In the genomic region with DNA sequence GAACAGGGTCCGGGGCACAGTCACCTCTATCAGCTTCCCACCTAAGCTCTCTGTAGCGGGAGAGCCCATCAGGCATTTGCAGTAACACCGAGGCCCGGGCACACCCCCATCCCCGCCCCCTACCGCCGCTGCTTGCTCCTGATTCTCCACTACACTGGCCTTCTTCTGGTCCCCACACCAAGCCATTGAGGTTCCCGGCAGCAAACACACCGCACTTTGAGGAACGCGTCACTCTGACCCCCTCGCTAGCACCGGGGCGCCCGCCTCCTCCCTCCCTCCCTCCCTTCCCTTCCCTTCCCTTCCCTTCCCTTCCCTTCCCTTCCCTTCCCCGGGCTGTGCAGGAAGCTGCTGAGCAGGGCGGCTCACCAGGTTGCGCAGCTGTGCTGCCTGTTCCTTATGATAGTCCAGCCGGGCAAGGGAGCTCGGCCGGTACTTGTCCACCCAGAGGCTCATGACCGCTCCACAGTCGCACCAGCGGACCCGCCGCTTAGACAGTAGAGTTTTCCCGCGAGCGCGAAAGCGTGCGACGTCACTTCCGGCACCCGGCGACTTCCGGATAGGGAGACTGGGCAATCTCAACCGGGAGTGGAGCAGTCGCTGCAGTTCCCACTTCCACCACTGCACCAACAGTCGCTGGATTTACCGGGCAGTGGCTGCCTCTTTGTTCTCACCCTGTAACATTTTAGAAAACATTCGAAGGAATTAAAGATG, we compare ENCODE assay signal across 8 mouse cellular contexts. TPM values are rescaled to one million over a fixed set of nuclear protein-coding genes. Genes with fewer than 3 reads are reported as not detected.
DNase-seq lines count a peak whose midpoint lies in the region; ATAC-seq and TF ChIP-seq lines count a peak whose summit lies in the region.

A gene (minus strand): TSS at position 543 of the 711 bp plus-strand sequence.

- H3K79me2 ChIP-seq in MEL (ENCODE audit: control insufficient read depth, insufficient read depth, low read length, poor library complexity): peaks cover 8% of the 10 kb centered on the region

- no peaks in the 10 kb centered on the region for H3K27me3 ChIP-seq in MEL (ENCODE audit: control insufficient read depth in 1 of 2, insufficient read depth in 2 of 2, low read length in 2 of 2)
- H3K27me3 ChIP-seq in cerebellum, adult 2 months (ENCODE audit: control insufficient read depth, insufficient read depth, low read length): no peaks in the 10 kb centered on the region
- H3K27me3 ChIP-seq in forebrain, postnatal 0 days (ENCODE audit: insufficient read depth, low read length): no peaks in the 10 kb centered on the region
- no peaks in the 10 kb centered on the region for H3K27me3 ChIP-seq in lung, embryonic 15.5 days

- peak within 1 kb of the TSS; percentile 35 to 81 for H3K4me3 ChIP-seq in MEL (ENCODE audit: control insufficient read depth in 1 of 2, insufficient read depth in 1 of 2, low read depth in 2 of 2, low read length in 2 of 2)
- peak within 1 kb of the TSS; percentile 92 for H3K4me3 ChIP-seq in cerebellum, adult 2 months (replicated peaks; ENCODE audit: insufficient read depth, low read depth, low read length)
- peak within 1 kb of the TSS; percentile 75 for H3K4me3 ChIP-seq in forebrain, postnatal 0 days (ENCODE audit: low read depth, low read length)
- H3K4me3 ChIP-seq in lung, embryonic 15.5 days: peak within 1 kb of the TSS; percentile 73

- H3K9ac ChIP-seq in MEL (ENCODE audit: control insufficient read depth, low read depth, low read length, poor library complexity, severe bottlenecking): peak within 1 kb of the TSS; percentile 89
- peak within 1 kb of the TSS; percentile 62 for H3K9ac ChIP-seq in forebrain, postnatal 0 days
- peak within 1 kb of the TSS; percentile 62 for H3K9ac ChIP-seq in lung, embryonic 15.5 days

- peaks cover 6 to 17% of the 10 kb centered on the region in 2 experiments; a peak in 3 of 4 replicates for H3K36me3 ChIP-seq in MEL (ENCODE audit: control insufficient read depth in 1 of 2, insufficient read depth in 2 of 2, low read length in 2 of 2)
- peaks cover 28% of the 10 kb centered on the region for H3K36me3 ChIP-seq in forebrain, postnatal 0 days (ENCODE audit: insufficient read depth)
- peaks cover 32% of the 10 kb centered on the region for H3K36me3 ChIP-seq in lung, embryonic 15.5 days

- peak; percentile 14 for TF ChIP-seq RAD21 in MEL (IDR thresholded peaks at IDR 0.05; ENCODE audit: low read depth, low read length)

- no peaks in the 10 kb centered on the region; a peak in 1 of 4 replicates for H3K4me1 ChIP-seq in MEL (ENCODE audit: control insufficient read depth in 1 of 2, insufficient read depth in 2 of 2, low read length in 2 of 2)
- no peaks in the 10 kb centered on the region for H3K4me1 ChIP-seq in cerebellum, adult 2 months (ENCODE audit: control insufficient read depth, insufficient read depth, low read length)
- no peaks in the 10 kb centered on the region for H3K4me1 ChIP-seq in forebrain, postnatal 0 days (ENCODE audit: insufficient read depth)
- peaks cover 8% of the 10 kb centered on the region for H3K4me1 ChIP-seq in lung, embryonic 15.5 days

- peak; percentile 72 to 92; a peak in 3 of 4 replicates for TF ChIP-seq POLR2A in MEL (IDR thresholded peaks at IDR 0.05; ENCODE audit: control insufficient read depth in 1 of 2, insufficient read depth in 1 of 2, low read depth in 1 of 2, low read length in 2 of 2, poor library complexity in 1 of 2)
- TF ChIP-seq POLR2A in cerebellum, adult 2 months (IDR thresholded peaks at IDR 0.05; ENCODE audit: borderline replicate concordance, insufficient read depth, low read length): peak; percentile 35; the same call in 1 of the 2 replicates

- under 1% methylated on average over 41 of the region's 42 CpGs for WGBS in cerebellum, adult 2 months
- WGBS in forebrain, postnatal 0 days: 3% methylated on average over 41 of the region's 42 CpGs
- under 1% methylated on average over 39 of the region's 42 CpGs for WGBS in lung, embryonic 15.5 days

- ATAC-seq in forebrain, postnatal 0 days: peak; percentile 99
- peak; percentile 98 for ATAC-seq in lung, embryonic 15.5 days (ENCODE audit: borderline replicate concordance, extremely low read depth, low FRiP score, low TSS enrichment)

- peak within 1 kb of the TSS; percentile 60 for H3K4me2 ChIP-seq in forebrain, postnatal 0 days (ENCODE audit: low read depth)
- peak within 1 kb of the TSS; percentile 49 for H3K4me2 ChIP-seq in lung, embryonic 15.5 days

- peak within 1 kb of the TSS; percentile 78 for H3K27ac ChIP-seq in MEL (ENCODE audit: control insufficient read depth, low read depth, low read length)
- H3K27ac ChIP-seq in cerebellum, adult 2 months (ENCODE audit: insufficient read depth, low read length): no peak within 1 kb of the TSS
- peak within 1 kb of the TSS; percentile 76 for H3K27ac ChIP-seq in forebrain, postnatal 0 days (ENCODE audit: low read depth, low read length)
- peak within 1 kb of the TSS; percentile 92 for H3K27ac ChIP-seq in lung, embryonic 15.5 days

- no peaks in the 10 kb centered on the region for H3K9me3 ChIP-seq in MEL (replicated peaks; ENCODE audit: insufficient read depth, low read length)
- no peaks in the 10 kb centered on the region for H3K9me3 ChIP-seq in forebrain, postnatal 0 days (ENCODE audit: low read length)
- H3K9me3 ChIP-seq in lung, embryonic 15.5 days: no peaks in the 10 kb centered on the region

- TF ChIP-seq CTCF in MEL (IDR thresholded peaks at IDR 0.05 in 2 of 3, conservative IDR thresholded peaks at IDR 0.05 in 1 of 3; ENCODE audit: control insufficient read depth in 1 of 3, insufficient read depth in 1 of 3, low read depth in 2 of 3, low read length in 3 of 3, poor library complexity in 1 of 3, severe bottlenecking in 1 of 3): peak; percentile 57 to 87 (median 70)
- peak; percentile 70 for TF ChIP-seq CTCF in cerebellum, adult 2 months (IDR thresholded peaks at IDR 0.05; ENCODE audit: borderline replicate concordance, insufficient read depth, low read depth, low read length)
- TF ChIP-seq CTCF in forebrain, postnatal 0 days (IDR thresholded peaks at IDR 0.05; ENCODE audit: low read depth): peak; percentile 90

- no peak for TF ChIP-seq EP300 in MEL (IDR thresholded peaks at IDR 0.05; ENCODE audit: low read depth in 1 of 2, low read length in 2 of 2)

- peak; percentile 99 for DNase-seq in MEL (ENCODE audit: low read depth, low spot score)
- DNase-seq in cerebellum, adult 2 months: peak; percentile 92 to 95
- peak; percentile 97 for DNase-seq in forebrain, postnatal 0 days
- DNase-seq in heart, postnatal 4 days: peak; percentile 98
- DNase-seq in layer of hippocampus, adult 8-10 months (ENCODE audit: low spot score in 2 of 2): peak; percentile 89 to 94
- peak; percentile 88 for DNase-seq in ovary, adult 18-20 months (ENCODE audit: low spot score)
- DNase-seq in thymus, postnatal 0 days (ENCODE audit: low spot score): peak; percentile 93

TF ChIP-seq in MEL, 35 proteins besides CTCF, POLR2A, EP300 and RAD21 (continues in another document):
- TF ChIP-seq MAX (IDR thresholded peaks at IDR 0.05; ENCODE audit: low read length) (peak; percentile 81), ELF1 (IDR thresholded peaks at IDR 0.05; ENCODE audit: low read depth, low read length) (peak; percentile 93), USF2 (IDR thresholded peaks at IDR 0.05; ENCODE audit: borderline replicate concordance in 1 of 2, insufficient read depth in 1 of 2, low read depth in 1 of 2, low read length in 2 of 2) (no peak), MAFK (IDR thresholded peaks at IDR 0.05; ENCODE audit: borderline replicate concordance, low read depth, low read length) (no peak), CHD2 (IDR thresholded peaks at IDR 0.05; ENCODE audit: low read length) (no peak), GATA1 (IDR thresholded peaks at IDR 0.05; ENCODE audit: low read depth, low read length) (peak; percentile 6; the same call in 1 of the 2 replicates), MEF2A (IDR thresholded peaks at IDR 0.05; ENCODE audit: extremely low read depth, insufficient replicate concordance, low read depth, low read length, poor library complexity, severe bottlenecking) (no peak), CHD1 (IDR thresholded peaks at IDR 0.05; ENCODE audit: low read depth, low read length) (no peak), ZC3H11A (IDR thresholded peaks at IDR 0.05; ENCODE audit: low read depth, low read length) (no peak), ZKSCAN1 (IDR thresholded peaks at IDR 0.05; ENCODE audit: low read depth, low read length) (no peak), SMC3 (IDR thresholded peaks at IDR 0.05; ENCODE audit: low read depth, low read length) (no peak), JUND (IDR thresholded peaks at IDR 0.05; ENCODE audit: low read depth, low read length) (no peak), TCF12 (IDR thresholded peaks at IDR 0.05; ENCODE audit: low read depth, low read length) (no peak), HCFC1 (IDR thresholded peaks at IDR 0.05; ENCODE audit: low read depth, low read length) (peak; percentile 82), MXI1 (IDR thresholded peaks at IDR 0.05; ENCODE audit: low read depth, low read length) (peak; percentile 50), TBP (IDR thresholded peaks at IDR 0.05; ENCODE audit: low read depth, low read length) (peak; percentile 62), MYB (IDR thresholded peaks at IDR 0.05; ENCODE audit: low read depth, low read length) (no peak), ETS1 (IDR thresholded peaks at IDR 0.05; ENCODE audit: low read depth, low read length) (0 out of 2 replicates have a peak, but pooled peaks have one; percentile 9), E2F4 (IDR thresholded peaks at IDR 0.05; ENCODE audit: borderline replicate concordance, low read depth, low read length) (peak; percentile 100), KAT2A (conservative IDR thresholded peaks at IDR 0.05; ENCODE audit: low read depth, low read length) (no peak), MYC (IDR thresholded peaks at IDR 0.05; ENCODE audit: low read depth, low read length) (no peak), POLR2AphosphoS2 (IDR thresholded peaks at IDR 0.05; ENCODE audit: low read length) (peak; percentile 81; the same call in 1 of the 2 replicates), NRF1 (IDR thresholded peaks at IDR 0.05; ENCODE audit: insufficient read depth, low read depth, low read length, poor library complexity, severe bottlenecking) (no peak)

RNA-seq across cellular contexts. Expression of the gene that starts here (rescaled TPM):
- 112 and 118 TPM in 2 replicates for total RNA-seq in MEL (2012; rRNA removed)
- polyA plus RNA-seq in MEL (2012; ENCODE audit: insufficient read depth in 1 of 2, insufficient read length in 2 of 2, low read depth in 1 of 2, low replicate concordance in 2 of 2, missing spikeins in 1 of 2): 100 to 1,000 TPM; 105 to 211 TPM
- polyA plus RNA-seq in cerebellum, adult 2 months (2012; rRNA removed): 12.7 and 13.2 TPM in 2 replicates
- total RNA-seq in forebrain, postnatal 0 days (2014; rRNA removed): 40.8 and 45.3 TPM in 2 replicates
- polyA plus RNA-seq in forebrain, postnatal 0 days (2015; fragmentation: Nextera tagmentation; extraction: Ambion mirVana): 62.7 and 74.6 TPM in 2 replicates
- total RNA-seq in heart, postnatal 4 days (2021): 10 to 100 TPM; 26.0 to 30.0 TPM
- total RNA-seq in layer of hippocampus, adult 8-10 months (2022): 10 to 100 TPM in 2 of 4 experiments, 1 to 10 TPM in 2; 8.9 to 10.5 (median 9.8) TPM
- 96.1 and 105 TPM in 2 replicates for polyA plus RNA-seq in lung, embryonic 15.5 days (2015; fragmentation: Nextera tagmentation; extraction: Ambion mirVana)
- 88.3 and 96.6 TPM in 2 replicates for polyA plus RNA-seq in thymus, postnatal 0 days (2015; fragmentation: Nextera tagmentation; extraction: Ambion mirVana)
